Mouse (Mus musculus): ENCODE results near the gene Pacs2. TPM values are rescaled to one million over a fixed set of nuclear protein-coding genes. Genes with fewer than 3 reads are reported as not detected.

Pacs2 gene
- total RNA-seq, 2 experiments from 2014 or later, result 31.9 to 41.4 TPM

DNA sequence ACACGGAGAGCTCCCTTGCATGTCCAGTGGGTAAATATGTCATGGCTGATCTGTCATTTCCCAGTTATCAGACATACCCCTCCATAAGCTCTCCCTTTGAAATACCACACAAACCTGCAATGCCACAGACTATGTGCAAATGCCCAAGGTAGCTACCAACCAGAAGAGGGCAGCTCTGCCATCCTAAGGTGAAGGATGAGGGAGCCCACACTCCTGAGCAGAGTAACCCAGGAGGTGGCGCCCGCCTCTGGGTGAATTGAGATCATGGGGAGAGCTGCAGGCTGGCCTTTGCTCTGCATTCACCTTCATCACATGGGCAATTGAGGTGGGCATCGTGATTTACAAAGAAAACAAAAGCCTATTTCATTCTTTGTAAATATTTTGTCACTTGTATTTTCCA, 9.3 kb upstream of the Pacs2 start:
- peak; percentile 66 for DNase-seq
- intact Hi-C loops (cut with DNase I; ENCODE audit: low total_unique reads), result loop anchor here (5.0 kb wide), 2 partner anchors 42 to 152 kb away; partner anchors contain the start of gene Tedc1

DNA sequence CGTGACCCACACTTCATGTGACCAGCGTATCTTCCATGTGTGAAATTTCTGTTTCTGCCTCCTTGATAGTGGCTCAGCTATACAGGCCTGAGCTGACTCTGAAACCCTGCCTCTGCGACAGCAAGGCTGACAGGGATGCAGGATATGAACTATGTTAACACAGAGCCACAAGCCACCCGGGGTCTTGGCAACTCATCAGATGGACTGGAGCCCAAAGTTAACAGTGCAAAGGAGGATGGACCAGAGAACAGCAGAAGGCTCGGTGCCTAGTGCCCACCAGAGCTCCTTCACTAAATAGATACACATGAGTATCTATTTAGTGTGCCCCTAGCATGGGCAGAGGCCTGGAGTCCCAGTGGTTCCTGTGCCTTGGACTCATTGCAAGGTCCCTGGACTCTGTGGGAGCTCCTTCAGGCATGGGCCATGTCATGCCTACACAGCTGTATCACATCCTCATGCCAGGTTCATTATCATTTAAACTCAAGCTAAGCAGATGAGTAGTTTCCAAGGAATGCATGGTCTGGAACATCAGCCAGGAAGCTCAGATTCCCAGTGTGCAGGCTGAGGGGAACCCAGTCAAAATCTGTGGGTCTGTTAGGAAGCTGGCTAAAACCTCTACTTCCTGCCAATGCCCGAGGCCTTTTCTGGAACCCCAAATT, 2.5 kb upstream of the Pacs2 start:
- no peak for DNase-seq

DNA sequence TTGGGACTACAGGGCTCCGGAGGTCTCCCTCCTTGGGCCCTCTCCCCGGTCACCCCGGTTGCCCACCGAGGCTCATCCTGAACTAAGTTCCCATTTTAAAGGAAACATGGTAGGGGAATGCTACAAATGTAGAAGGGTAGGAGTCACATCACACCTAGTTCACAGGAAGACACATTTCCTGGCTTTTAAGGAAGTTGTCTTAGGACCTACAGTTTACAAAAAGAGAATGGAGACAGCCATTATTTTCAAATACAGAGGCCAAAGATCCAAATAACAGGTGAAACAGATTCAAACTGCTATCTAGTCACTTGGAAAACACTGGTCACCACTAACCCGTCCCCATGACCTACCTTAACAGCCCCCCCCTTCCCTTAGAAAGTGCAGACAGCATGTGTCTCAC, 1.9 kb upstream of the Pacs2 start:
- no peak for DNase-seq
- intact Hi-C loops (cut with DNase I; ENCODE audit: low total_unique reads), result no loop called here

More for the DNA sequence above, 2.5 kb upstream of the Pacs2 start:
- intact Hi-C loops (cut with DNase I; ENCODE audit: low total_unique reads), result no loop called here

DNA sequence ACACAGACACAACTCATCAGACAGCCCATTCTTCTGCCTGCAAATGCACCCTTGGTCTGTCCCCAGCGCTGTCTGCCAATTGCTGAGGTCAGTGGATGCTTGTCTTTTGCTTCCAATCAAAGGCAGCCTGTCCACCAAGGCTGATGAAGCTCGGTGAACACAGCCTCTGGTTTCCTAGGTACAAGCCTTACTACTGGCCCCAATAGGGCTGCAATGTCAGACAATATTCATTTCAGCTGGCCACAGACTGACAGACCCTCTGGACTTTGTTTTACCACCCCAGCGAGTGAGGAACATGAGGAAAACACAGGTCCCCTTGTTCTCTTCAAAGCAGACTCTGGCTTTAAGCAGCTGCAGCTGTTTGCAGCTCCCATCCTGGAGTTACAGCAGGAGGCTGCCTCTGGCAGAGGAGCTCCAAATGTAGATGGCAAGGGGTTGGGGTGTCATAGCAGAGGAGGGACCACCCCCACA, 1.3 kb upstream of the Pacs2 start:
- intact Hi-C loops (cut with DNase I; ENCODE audit: low total_unique reads), result no loop called here
- peak; percentile 66 for DNase-seq

DNA sequence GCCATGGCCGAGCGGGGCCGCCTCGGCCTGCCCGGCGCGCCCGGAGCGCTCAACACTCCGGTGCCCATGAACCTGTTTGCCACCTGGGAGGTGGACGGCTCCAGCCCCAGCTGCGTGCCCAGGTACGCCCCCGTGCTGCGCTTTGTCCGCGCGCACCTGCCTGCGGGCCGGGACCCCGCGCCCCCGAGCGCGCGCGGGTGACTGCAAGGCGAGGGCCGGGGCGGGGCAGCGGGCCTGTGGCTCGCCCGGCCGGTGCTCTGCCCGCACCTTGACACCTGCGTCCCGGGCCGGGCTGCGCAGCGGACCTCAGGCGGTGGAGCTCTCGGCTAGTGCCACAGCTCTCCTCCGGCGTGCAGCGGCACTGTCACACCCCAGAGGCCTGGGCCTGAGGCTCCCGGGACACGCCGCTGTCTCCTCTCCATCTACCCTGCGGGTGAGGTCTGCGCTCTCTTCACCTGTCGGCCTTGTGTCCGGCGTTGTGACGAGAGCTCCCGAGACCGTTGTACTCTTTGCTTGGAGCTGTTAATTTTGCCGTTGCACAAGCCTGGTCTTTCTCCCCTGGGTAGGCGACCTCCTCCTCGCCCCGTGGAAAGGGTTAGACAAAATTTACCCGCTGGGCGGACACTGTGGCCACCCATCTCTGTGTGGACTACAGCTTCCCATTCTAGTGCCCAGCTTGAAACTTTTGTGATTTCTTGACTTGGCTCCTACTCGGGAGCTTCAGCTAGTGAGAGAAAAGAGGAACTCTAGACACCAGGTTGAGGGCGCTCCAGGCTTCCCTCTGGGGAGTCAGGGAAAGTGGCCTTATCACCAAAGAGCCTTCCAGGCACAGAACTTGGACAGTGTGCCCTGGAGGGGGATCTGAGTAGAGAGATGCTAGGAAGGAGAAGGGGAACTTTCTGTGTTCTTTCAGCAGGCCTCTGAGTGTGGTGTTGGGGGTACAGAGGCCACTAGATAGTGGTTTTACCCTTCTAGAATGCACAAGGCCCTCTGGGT, 551 bp downstream of the Pacs2 start:
- DNase-seq, result peak; percentile 35
- intact Hi-C loops (cut with DNase I; ENCODE audit: low total_unique reads), result no loop called here

DNA sequence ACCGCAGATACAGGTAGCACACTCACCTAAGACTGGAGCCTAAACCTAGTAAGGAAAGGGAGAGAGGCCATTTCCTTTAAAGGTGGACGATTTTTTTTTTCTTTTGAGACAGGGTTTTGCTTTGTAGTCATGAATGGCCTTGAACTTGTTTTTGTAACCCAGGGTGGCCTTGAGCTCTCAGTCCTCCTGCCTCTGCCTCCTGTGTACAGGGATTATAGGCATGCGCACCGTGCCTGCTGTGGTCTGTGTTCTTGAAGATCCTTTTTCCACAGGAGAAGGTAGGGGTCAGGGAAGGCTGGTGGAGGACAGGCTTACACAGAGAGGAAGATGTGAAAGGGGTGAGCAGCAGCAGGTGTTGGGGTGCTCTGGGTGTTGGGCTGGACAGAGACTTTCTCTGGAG, 1.6 kb downstream of the Pacs2 start:
- intact Hi-C loops (cut with DNase I; ENCODE audit: low total_unique reads), result no loop called here
- no peak for DNase-seq

DNA sequence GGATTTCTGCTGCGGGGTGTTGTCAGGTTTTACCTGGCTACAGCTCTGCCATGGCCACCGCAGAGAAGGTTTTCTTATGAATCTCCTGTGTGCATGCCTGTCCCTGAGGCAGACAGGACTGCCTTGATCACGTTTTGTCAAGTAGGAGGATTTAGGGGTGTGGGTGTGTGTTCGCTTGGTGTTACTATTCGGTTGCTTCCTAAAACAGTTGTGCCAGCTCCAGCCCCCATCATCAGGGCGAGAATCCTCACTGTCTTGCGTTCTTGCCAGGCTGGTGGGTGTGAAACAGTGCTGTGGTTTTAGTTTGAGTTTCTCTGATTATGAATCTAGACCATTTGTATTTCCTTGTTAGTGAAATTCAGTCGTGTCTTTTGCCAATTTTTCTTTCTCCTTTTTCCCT, 2.7 kb downstream of the Pacs2 start:
- no peak for DNase-seq
- intact Hi-C loops (cut with DNase I; ENCODE audit: low total_unique reads), result no loop called here

DNA sequence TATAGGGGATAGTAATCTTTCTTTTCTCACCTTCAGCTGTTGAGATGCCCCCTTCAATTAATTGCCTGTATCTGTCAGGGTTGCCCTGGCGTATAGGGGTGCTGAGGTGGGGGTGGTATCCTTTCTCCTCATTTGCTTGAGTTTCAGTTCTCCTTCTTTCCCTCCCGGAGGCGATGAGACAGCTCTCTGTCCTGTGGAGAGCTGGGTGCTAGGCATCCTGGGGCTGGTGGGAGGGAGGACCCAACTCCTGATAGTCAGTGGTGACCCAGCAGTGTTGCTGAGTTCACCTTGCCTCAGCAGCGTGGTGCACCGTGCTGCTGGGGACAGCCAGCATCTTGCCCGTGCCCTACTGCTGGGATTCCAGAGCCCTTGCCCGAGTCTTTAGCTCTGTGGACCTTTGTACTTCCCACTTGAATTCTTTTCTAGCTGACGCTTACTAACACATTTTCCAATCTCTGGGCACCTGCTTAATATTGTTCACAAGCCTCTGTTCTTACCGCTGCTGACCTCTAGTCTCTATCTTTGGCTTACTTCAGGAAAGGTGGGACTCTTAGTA, 3.2 kb downstream of the Pacs2 start:
- DNase-seq, result no peak
- intact Hi-C loops (cut with DNase I; ENCODE audit: low total_unique reads), result no loop called here

DNA sequence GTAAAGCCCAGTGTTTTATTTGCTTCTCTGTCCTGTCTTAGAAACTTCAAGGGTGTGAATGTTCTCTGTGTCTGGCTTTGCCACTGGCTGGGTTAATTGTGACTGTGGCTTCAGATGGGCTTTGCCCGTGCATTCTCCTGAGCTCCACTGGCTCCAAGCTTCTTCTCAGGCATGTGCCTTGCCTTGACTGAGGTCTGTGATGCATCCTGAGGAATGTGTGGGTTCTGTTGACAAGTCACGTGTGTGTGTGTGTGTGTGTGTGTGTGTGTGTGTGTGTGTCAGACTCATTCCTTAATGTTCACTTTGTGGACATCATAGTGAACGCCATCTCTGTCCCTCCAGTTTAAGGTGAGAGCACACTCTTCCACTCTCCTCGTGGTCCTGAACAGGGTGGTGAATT, 4.5 kb downstream of the Pacs2 start:
- intact Hi-C loops (cut with DNase I; ENCODE audit: low total_unique reads), result no loop called here
- no peak for DNase-seq

DNA sequence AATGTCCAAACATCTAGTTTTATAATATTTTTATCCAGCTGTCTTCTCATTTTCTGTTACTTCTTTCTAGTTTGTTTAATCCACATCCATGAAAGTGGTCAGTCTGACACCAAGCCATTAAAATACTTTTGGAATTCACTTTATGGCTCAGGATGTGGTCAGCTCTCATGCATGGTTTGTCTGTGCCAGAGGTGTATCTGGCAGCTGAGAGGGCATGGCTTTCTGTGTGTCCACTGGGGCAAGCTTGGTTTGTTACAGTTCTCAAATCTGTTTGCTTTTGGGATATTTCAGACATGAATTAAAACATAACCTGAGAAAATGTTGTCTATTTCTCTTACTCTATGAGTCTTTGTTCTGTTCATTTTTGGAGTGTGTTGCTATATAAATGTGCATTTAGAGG, 7.2 kb downstream of the Pacs2 start:
- no peak for DNase-seq
- intact Hi-C loops (cut with DNase I; ENCODE audit: low total_unique reads), result no loop called here

DNA sequence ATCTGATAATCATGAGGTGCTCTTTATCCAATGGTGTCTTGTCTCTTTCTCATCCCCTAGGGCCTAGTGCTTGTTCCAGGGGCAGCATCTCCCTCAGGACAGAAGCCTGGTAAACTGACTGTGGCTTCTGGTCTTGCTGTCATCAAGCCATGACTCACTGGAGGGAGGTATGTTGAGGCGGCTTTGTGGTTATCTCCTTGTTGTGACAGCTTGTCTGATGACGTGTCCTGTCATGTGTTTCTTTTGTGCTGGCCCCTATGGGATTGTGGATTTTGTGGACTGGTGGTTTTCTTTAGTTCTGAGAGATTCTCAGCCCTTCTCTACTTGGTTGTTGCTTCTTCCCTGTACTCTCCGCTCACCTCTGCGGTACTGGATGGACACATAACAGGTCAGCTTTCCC, 8.8 kb downstream of the Pacs2 start:
- no peak for DNase-seq
- intact Hi-C loops (cut with DNase I; ENCODE audit: low total_unique reads), result no loop called here

DNA sequence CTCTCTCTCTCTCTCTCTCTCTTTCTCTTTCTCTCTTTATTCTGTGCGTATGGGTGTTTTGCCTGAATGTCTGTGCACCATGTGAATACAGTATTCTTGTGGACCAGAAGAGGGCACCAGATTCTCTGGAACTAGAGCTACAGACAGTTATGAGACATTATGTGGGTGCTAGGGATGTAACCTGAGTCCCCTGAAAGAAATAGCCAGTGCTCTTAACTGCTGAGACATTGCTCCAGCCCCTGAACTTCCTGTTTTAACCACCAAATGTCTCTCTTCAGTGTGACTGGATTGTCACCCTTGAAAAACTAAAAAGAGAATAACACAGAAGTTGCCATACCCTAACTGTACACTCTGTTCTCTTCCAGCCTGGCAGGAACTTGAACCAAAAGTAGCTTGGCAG, 12.2 kb downstream of the Pacs2 start:
- no peak for DNase-seq
- intact Hi-C loops (cut with DNase I; ENCODE audit: low total_unique reads), result no loop called here

DNA sequence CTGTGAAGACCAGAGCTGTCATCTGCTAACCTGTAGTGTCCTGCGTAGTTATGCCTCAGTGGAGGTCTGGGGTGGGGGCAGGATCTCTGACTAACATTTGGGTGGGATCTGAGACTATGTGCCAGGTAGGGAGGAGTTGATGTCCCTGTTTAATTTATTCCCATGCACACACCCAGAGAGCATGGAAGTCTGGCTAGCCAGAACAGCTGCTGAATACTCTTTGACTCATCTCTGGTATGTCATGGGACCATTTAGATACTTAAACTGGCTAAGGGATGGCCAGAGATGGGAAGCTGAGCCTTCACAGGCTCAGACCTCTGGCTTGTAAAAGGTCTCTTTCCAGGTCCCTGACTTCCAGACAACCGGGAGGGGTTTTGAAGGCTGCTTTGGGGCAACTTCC, 13.2 kb downstream of the Pacs2 start:
- no peak for DNase-seq
- intact Hi-C loops (cut with DNase I; ENCODE audit: low total_unique reads), result no loop called here

DNA sequence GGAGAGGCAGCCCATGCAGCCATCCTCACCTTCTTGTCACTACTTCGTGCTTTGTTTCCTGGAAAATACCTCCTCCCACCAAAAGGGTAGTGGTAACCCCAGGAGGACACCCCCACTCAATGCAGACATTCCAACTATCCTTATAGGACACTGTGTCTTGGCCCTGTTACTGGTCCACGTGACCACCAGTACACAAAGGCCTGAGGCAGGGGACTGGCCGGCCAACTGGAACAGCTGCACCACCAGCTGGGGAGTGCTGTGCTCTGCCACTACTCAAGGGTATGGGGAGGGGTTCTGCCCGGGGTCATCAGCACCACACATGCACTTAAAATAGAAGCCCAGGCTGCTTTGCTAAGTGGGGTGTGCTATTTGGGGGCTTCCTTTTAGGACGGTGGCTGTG, 13.8 kb downstream of the Pacs2 start:
- DNase-seq, result peak; percentile 48
- intact Hi-C loops (cut with DNase I; ENCODE audit: low total_unique reads), result no loop called here

DNA sequence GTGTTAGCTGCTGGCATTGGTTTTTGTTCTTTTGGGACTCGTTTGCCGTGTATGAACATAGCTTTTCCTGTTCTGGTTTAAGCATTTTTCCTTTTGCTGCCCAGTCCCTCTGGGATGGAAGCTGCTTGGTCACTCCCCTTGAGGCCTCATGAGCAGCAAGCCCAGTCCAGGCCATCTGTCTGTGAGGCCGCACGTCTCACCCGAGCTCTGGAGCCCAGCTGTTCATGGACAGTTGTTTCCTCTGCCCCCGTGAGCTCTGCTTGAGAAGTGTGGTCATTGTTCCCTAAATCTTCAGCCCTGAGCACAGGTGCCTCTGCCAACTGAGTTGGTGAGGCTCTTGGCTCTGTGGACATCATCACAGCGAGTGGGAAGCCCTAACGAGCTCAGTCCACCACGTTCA, 14.6 kb downstream of the Pacs2 start:
- DNase-seq, result peak; percentile 50
- intact Hi-C loops (cut with DNase I; ENCODE audit: low total_unique reads), result no loop called here

DNA sequence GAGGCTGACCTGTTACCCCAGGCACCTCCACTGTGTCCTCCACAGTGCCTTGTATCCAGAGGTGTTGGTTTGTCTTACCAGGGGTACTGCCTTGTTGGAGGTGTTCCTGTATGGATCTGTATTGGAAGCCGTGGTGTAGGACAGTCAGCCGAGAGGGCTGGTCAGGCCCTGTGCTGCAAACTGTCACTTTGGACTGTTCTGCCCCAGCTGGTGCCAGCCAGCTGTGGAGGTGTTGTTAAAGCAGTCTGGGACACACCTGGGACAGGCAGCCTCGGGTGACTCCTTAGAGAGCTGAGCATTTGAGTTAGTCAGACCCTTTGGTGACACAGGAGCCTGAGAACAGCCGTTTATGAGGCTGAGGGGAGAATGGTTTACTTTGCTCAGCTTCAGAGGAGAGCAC, 15.7 kb downstream of the Pacs2 start:
- intact Hi-C loops (cut with DNase I; ENCODE audit: low total_unique reads), result no loop called here

DNA sequence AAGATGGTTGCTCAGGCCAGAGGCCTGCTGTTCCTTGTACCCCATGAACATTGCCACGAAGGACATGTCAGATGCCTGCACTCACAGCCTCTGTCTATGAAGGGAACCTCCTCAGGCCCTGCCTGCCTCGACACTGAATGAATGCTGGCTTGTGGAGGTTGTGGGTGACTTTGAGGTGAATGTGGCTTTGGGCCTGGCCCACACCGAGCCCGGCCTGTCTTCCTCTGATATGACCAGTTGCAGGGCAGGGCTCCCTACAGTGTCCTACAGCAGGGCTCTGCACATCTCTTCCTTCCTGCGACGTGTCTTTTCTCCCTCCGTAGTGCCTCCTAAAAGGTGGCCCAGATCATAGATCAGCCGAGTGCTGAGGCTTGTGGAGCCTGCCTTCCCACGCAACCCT, 16.7 kb downstream of the Pacs2 start:
- no peak for DNase-seq
- intact Hi-C loops (cut with DNase I; ENCODE audit: low total_unique reads), result no loop called here

More for the DNA sequence above, 15.7 kb downstream of the Pacs2 start:
- DNase-seq, result no peak

DNA sequence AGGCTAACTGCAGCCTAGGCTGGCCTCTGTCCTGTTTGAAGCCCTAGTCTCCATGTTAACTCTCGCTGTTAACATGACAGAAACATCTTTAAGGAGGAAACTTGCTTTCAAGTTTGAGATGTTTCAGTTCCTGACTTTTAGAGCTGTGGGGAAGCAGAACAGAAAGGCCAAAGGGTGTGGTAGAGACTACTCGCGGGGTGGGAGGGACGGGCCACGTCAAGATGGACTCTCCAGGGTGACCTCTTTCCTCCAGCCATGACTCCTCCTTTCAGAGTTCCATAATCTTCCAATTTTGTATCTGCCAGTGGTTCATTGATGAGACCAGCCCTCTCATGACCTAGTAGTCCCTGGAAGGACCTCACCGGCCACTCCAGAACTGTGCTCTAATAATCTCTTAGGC, 17.1 kb downstream of the Pacs2 start:
- intact Hi-C loops (cut with DNase I; ENCODE audit: low total_unique reads), result no loop called here
- DNase-seq, result no peak

DNA sequence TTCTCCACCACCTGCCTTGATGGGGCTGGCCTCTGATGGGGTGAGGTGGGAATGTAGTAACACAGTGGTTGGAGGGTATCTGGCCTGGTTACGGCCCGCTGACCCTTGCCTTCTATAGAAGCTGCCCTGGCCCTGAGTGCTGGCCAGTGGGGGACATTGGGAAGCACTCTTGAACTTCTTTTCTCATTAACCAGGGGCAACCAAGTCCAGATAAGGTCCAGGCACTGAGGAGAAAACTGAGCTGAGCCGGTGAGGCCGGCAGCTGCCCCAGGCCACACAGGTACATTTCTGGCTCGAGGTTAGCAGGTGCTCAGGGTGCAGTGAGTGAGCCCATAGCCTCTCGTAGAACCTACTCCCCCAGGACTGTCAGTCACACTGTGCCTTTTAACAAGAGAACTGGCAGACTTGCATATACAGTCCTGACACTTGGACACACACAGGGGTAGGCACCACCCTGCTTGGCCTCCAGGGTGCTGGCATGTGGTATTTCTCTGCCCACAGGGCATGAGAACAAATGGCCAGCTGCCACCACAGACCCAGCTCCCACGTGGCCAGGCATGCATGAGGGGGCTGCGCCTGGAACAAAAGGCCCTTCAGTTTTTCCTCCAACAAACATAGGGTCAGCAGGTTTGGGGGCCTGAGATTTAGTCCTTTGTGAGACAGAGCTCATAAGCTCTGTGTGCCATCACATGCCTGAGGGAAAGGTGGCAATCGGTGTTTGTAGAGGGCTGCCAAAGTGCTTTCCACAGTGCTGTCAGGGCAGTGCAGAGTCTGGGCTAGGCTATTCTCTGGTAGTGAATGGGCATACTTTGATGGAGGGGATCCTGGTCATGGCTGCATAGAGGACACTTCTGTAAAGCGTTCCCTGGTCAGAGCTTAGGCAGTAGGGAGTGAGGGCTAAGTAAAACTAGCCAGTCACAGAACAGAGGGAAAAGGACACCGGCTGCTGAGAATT, 18.3 kb downstream of the Pacs2 start:
- intact Hi-C loops (cut with DNase I; ENCODE audit: low total_unique reads), result no loop called here
- DNase-seq, result peak; percentile 47
